Mouse (Mus musculus) liver, adult 2 months (tissue): ENCODE results near the gene Ifna7. TPM values are rescaled to one million over a fixed set of nuclear protein-coding genes. Genes with fewer than 3 reads are reported as not detected.
A peak's percentile ranks its signal among the peaks of the same experiment; 100 is the strongest.
"Not testable (repeated sequence)": the region's sequence is repeated elsewhere in the genome, so short reads cannot be mapped to it uniquely, and the experiment has no call there.

Experiments
- DNase-seq: peaks from one replicate; pipeline ENCODE4 v3.0.0-alpha.2; 2011; ENCODE audit warnings: low read depth, low spot score; ENCODE audit errors: extremely low read depth
- H3K27ac ChIP-seq: fragments of 200-500 bp; replicated peaks from 2 replicates; pipeline ENCODE4 v1.5.1; 2012; ENCODE audit warnings: low read depth, mild to moderate bottlenecking, control low read depth, inconsistent platforms, low read length; ENCODE audit not compliant: insufficient read depth
- H3K27me3 ChIP-seq: fragments of 200-500 bp; 2 replicates; pipeline ENCODE4 v1.6.1; 2012; ENCODE audit warnings: mild to moderate bottlenecking, moderate library complexity, low read length, inconsistent platforms; ENCODE audit not compliant: control insufficient read depth, insufficient read depth
- H3K36me3 ChIP-seq: fragments of 200-500 bp; 2 replicates; pipeline ENCODE4 v1.6.1; 2012; ENCODE audit warnings: low read length, inconsistent platforms; ENCODE audit not compliant: control insufficient read depth, insufficient read depth
- H3K4me1 ChIP-seq: fragments of 200-500 bp; 2 replicates; pipeline ENCODE4 v1.6.1; 2011; ENCODE audit warnings: low read length; ENCODE audit not compliant: control insufficient read depth, insufficient read depth
- H3K4me3 ChIP-seq: fragments of 200-500 bp; 2 replicates; pipeline ENCODE4 v1.5.1; 2011; ENCODE audit warnings: low read depth, mild to moderate bottlenecking, control low read depth, low read length, moderate library complexity; ENCODE audit not compliant: insufficient read depth
- H3K79me2 ChIP-seq: fragments of 200-500 bp; 2 replicates; pipeline ENCODE4 v1.6.1; 2012; ENCODE audit warnings: inconsistent platforms, mild to moderate bottlenecking, low read length, moderate library complexity; ENCODE audit not compliant: control insufficient read depth, insufficient read depth
- H3K9ac ChIP-seq: fragments of 200-500 bp; 2 replicates; pipeline ENCODE4 v1.6.1; 2012; ENCODE audit warnings: low read depth, mild to moderate bottlenecking, control low read depth, inconsistent platforms, low read length
- CTCF ChIP-seq: fragments of 200-500 bp; IDR thresholded peaks from 2 replicates; pipeline ENCODE4 v1.5.1; 2011; ENCODE audit warnings: low read depth, low read length, control low read depth
- WGBS: fragments of 180-500 bp; shearing (Covaris S2); methylation state at CpG from one replicate; pipeline ENCODE4 v1.1.7; 2018; 5-methylcytosine and 5-hydroxymethylcytosine counted together
- polyA plus RNA-seq: library from polyadenylated mRNA; depleted of rRNA; stranded (reverse); fragments of >200 nt; gene quantifications from 2 replicates; pipeline ENCODE4 v1.2.3, GENCODE M21; 2012
- total RNA-seq: library from RNA; depleted of rRNA; stranded (reverse); fragments of >200 nt; gene quantifications from 2 replicates; pipeline ENCODE4 v1.2.3, GENCODE M21; 2014

The Ifna7 gene
- total and polyA plus RNA-seq, 2 experiments, result not detected

- H3K9ac ChIP-seq, H3K4me3 ChIP-seq, H3K27me3 ChIP-seq, H3K27ac ChIP-seq, H3K79me2 ChIP-seq, H3K4me1 ChIP-seq, H3K36me3 ChIP-seq, DNase-seq: not testable (repeated sequence)
- 0% methylated on average over 4 of the region's 28 CpGs for WGBS
- TF ChIP-seq CTCF, result peak; percentile 53
Measured at GRCm38 (mm10) chr4:88788402-88788801, 27.6 kb upstream of the Ifna7 start, which contains the start of gene Gm13277. Gene Gm13277, plus strand, starts transcription at chr4:88788632.

GRCm38 (mm10) chr4:88791250-88791649, 24.8 kb upstream of the Ifna7 start, which contains the start of gene Gm13278:
Gene Gm13278, plus strand, starts transcription at chr4:88791550.
- not testable (repeated sequence) for H3K27ac ChIP-seq, H3K79me2 ChIP-seq, H3K9ac ChIP-seq, DNase-seq, H3K27me3 ChIP-seq, H3K36me3 ChIP-seq, H3K4me3 ChIP-seq, H3K4me1 ChIP-seq
- WGBS, result no CpG with 5 or more reads among the region's 28 CpGs

GRCm38 (mm10) chr4:88793936-88794675, 21.9 kb upstream of the Ifna7 start, which contains the start of gene Gm13275:
Gene Gm13275, plus strand, starts transcription at chr4:88794487.
- DNase-seq, H3K4me1 ChIP-seq, H3K27me3 ChIP-seq, H3K79me2 ChIP-seq, H3K4me3 ChIP-seq, H3K36me3 ChIP-seq, H3K27ac ChIP-seq, H3K9ac ChIP-seq: not testable (repeated sequence)
- WGBS, result under 1% methylated on average over 19 of the region's 52 CpGs

- not testable (repeated sequence) for H3K27ac ChIP-seq, H3K9ac ChIP-seq, H3K36me3 ChIP-seq, H3K4me1 ChIP-seq, H3K4me3 ChIP-seq, DNase-seq, H3K27me3 ChIP-seq, H3K79me2 ChIP-seq
- no CpG with 5 or more reads among the region's 28 CpGs for whole genome bisulfite sequencing
Measured at GRCm38 (mm10) chr4:88797097-88797496, 18.9 kb upstream of the Ifna7 start, which contains the start of gene Gm13279. Gene Gm13279, plus strand, starts transcription at chr4:88797397.

GRCm38 (mm10) chr4:88799365-88799764, 16.7 kb upstream of the Ifna7 start, which contains the start of gene Gm13285:
Gene Gm13285, plus strand, starts transcription at chr4:88799665.
- WGBS, result 12% methylated on average over 6 of the region's 7 CpGs
- not testable (repeated sequence) for H3K4me1 ChIP-seq, H3K79me2 ChIP-seq, DNase-seq, H3K36me3 ChIP-seq, H3K4me3 ChIP-seq, H3K27ac ChIP-seq, H3K27me3 ChIP-seq, H3K9ac ChIP-seq

- H3K79me2 ChIP-seq, DNase-seq, H3K4me1 ChIP-seq, H3K27ac ChIP-seq, H3K36me3 ChIP-seq, H3K4me3 ChIP-seq, H3K9ac ChIP-seq, H3K27me3 ChIP-seq: not testable (repeated sequence)
- no CpG with 5 or more reads among the region's 29 CpGs for WGBS
Measured at GRCm38 (mm10) chr4:88802954-88803353, 13.1 kb upstream of the Ifna7 start, which contains the start of gene Gm13287. Gene Gm13287, plus strand, starts transcription at chr4:88803254.

- no CpG with 5 or more reads among the region's 8 CpGs for WGBS
- not testable (repeated sequence) for DNase-seq, H3K27me3 ChIP-seq, H3K9ac ChIP-seq, H3K36me3 ChIP-seq, H3K4me1 ChIP-seq, H3K79me2 ChIP-seq, H3K27ac ChIP-seq
- peak within 1 kb of the TSS; percentile 6; the same call in 1 of the 2 replicates for H3K4me3 ChIP-seq
Measured at GRCm38 (mm10) chr4:88805231-88805630, 10.8 kb upstream of the Ifna7 start, which contains the start of gene Gm13288. Gene Gm13288, plus strand, starts transcription at chr4:88805531.

- H3K4me1 ChIP-seq, H3K27me3 ChIP-seq, DNase-seq, H3K9ac ChIP-seq, H3K27ac ChIP-seq, H3K36me3 ChIP-seq, H3K79me2 ChIP-seq: not testable (repeated sequence)
- WGBS, result 0% methylated on average over 3 of the region's 34 CpGs
- H3K4me3 ChIP-seq, result peak overlapping the region; percentile 6; the same call in 1 of the 2 replicates
Measured at GRCm38 (mm10) chr4:88805761-88806160, 10.3 kb upstream of the Ifna7 start.
